In the genomic region with DNA sequence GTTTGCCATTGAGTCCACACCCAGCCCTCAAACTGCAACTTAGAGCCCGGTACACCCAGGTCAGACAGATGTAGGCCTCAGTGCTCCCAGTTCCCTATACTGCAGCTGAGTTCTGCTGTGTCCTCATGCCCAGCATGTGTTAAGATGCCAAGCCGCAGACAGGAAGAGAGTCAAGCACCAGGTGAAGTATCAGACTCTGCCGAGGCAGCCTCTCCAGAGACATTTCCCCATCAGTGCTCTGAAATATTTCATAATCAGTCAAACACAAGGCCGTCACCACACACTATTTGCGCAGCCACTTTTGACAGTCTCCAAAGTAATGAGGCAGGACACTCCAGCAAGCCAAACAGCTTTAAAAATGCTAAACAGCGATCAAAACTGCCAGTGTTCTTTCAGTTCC, we compare ENCODE assay signal across 24 mouse cellular contexts. TPM values are rescaled to one million over a fixed set of nuclear protein-coding genes. Genes with fewer than 3 reads are reported as not detected.
DNase-seq lines count a peak whose midpoint lies in the region; ATAC-seq and TF ChIP-seq lines count a peak whose summit lies in the region.
"Had no signal": no experiment of that assay in that cellular context is flagged by ENCODE, and none has a peak within 500 bp of the region (broad histone marks: within the 10 kb centered on the region; RNA-seq: fewer than 3 reads in every experiment).

No protein-coding gene starts in this region.

- H3K9ac ChIP-seq in liver, adult 2 months (ENCODE audit: low read depth, low read length): no peak overlapping the region
- H3K9ac ChIP-seq in liver, embryonic 12.5 days: no peak overlapping the region
- no peak overlapping the region for H3K9ac ChIP-seq in intestine, postnatal 0 days (ENCODE audit: low read depth, low read length)
- H3K9ac ChIP-seq: embryonic facial prominence, embryonic 13.5 days; forebrain, embryonic 13.5 days; forebrain, postnatal 0 days; hindbrain, embryonic 13.5 days had no signal

- WGBS in liver, adult 2 months: 45% methylated on average over 6 of the region's 6 CpGs
- WGBS in liver, embryonic 12.5 days (ENCODE audit: insufficient replicate concordance): 84% methylated on average over 6 of the region's 6 CpGs
- 73% methylated on average over 6 of the region's 6 CpGs for WGBS in lung, adult 2 months
- WGBS in intestine, postnatal 0 days: 93% methylated on average over 6 of the region's 6 CpGs

- H3K27me3 ChIP-seq in liver, adult 2 months (ENCODE audit: control insufficient read depth, insufficient read depth, low read length): no peaks in the 10 kb centered on the region
- H3K27me3 ChIP-seq in liver, embryonic 12.5 days (replicated peaks): no peaks in the 10 kb centered on the region
- no peaks in the 10 kb centered on the region for H3K27me3 ChIP-seq in intestine, postnatal 0 days (replicated peaks; ENCODE audit: control insufficient read depth, insufficient read depth, low read length)
- H3K27me3 ChIP-seq: embryonic facial prominence, embryonic 13.5 days; forebrain, embryonic 13.5 days; hindbrain, embryonic 13.5 days had no signal

- H3K9me3 ChIP-seq in liver, embryonic 12.5 days (replicated peaks): no peaks in the 10 kb centered on the region
- H3K9me3 ChIP-seq in intestine, postnatal 0 days (ENCODE audit: control insufficient read depth): no peaks in the 10 kb centered on the region
- H3K9me3 ChIP-seq: embryonic facial prominence, embryonic 13.5 days; forebrain, embryonic 13.5 days; heart, embryonic 10.5 days; hindbrain, embryonic 13.5 days had no signal

- H3K4me2 ChIP-seq in liver, embryonic 12.5 days: no peak overlapping the region
- no peak overlapping the region for H3K4me2 ChIP-seq in intestine, postnatal 0 days (replicated peaks; ENCODE audit: low read depth)
- H3K4me2 ChIP-seq: embryonic facial prominence, embryonic 13.5 days; forebrain, embryonic 13.5 days; hindbrain, embryonic 13.5 days had no signal

- ATAC-seq in liver, embryonic 12.5 days: no peak
- ATAC-seq in megakaryocyte progenitor cell, adult 5-6 weeks (replicated peaks; ENCODE audit: poor library complexity): peak; percentile 67
- no peak for ATAC-seq in intestine, postnatal 0 days
- ATAC-seq: activated CD4-positive, CD25-positive, alpha-beta regulatory T cell, adult 4 months; forebrain, embryonic 13.5 days; forebrain, postnatal 0 days; hindbrain, postnatal 0 days had no signal

- H3K4me1 ChIP-seq in liver, adult 2 months (ENCODE audit: control insufficient read depth, insufficient read depth, low read length): peaks cover 20% of the 10 kb centered on the region
- H3K4me1 ChIP-seq in liver, embryonic 12.5 days: peaks cover 22% of the 10 kb centered on the region
- peaks cover 12% of the 10 kb centered on the region for H3K4me1 ChIP-seq in lung, adult 2 months (ENCODE audit: control insufficient read depth, insufficient read depth, low read length)
- H3K4me1 ChIP-seq in intestine, postnatal 0 days (replicated peaks; ENCODE audit: control insufficient read depth, insufficient read depth, low read length): no peaks in the 10 kb centered on the region
- H3K4me1 ChIP-seq: embryonic facial prominence, embryonic 13.5 days; forebrain, embryonic 13.5 days; heart, embryonic 10.5 days; hindbrain, embryonic 13.5 days had no signal

- peaks cover 5% of the 10 kb centered on the region; the same call in 1 of the 2 replicates for H3K36me3 ChIP-seq in liver, adult 2 months (ENCODE audit: control insufficient read depth, insufficient read depth, low read length)
- peaks cover 96% of the 10 kb centered on the region for H3K36me3 ChIP-seq in liver, embryonic 12.5 days
- H3K36me3 ChIP-seq in intestine, postnatal 0 days (ENCODE audit: control insufficient read depth, insufficient read depth): peaks cover 76% of the 10 kb centered on the region

- no peak overlapping the region for H3K4me3 ChIP-seq in liver, adult 2 months (ENCODE audit: insufficient read depth, low read depth, low read length)
- no peak overlapping the region for H3K4me3 ChIP-seq in liver, embryonic 12.5 days
- no peak overlapping the region for H3K4me3 ChIP-seq in lung, adult 2 months (replicated peaks; ENCODE audit: extremely low read depth, low read depth, low read length)
- H3K4me3 ChIP-seq in intestine, postnatal 0 days (ENCODE audit: low read depth, low read length): no peak overlapping the region
- H3K4me3 ChIP-seq: embryonic facial prominence, embryonic 13.5 days; forebrain, embryonic 13.5 days; heart, embryonic 10.5 days; hindbrain, embryonic 13.5 days had no signal

- no peak for TF ChIP-seq POLR2A in liver, adult 2 months (IDR thresholded peaks at IDR 0.05; ENCODE audit: extremely low read depth, insufficient read depth, low read length)
- no peak for TF ChIP-seq POLR2A in lung, adult 2 months (IDR thresholded peaks at IDR 0.05; ENCODE audit: borderline replicate concordance, extremely low read depth, low read depth, low read length)

- peak; percentile 67 for DNase-seq in liver, adult 2 months (ENCODE audit: extremely low read depth, low read depth, low spot score)
- DNase-seq in lung, adult 2 months: peak; percentile 50
- peak; percentile 80 for DNase-seq in lung, postnatal 25 days (ENCODE audit: low spot score)
- DNase-seq in testis, postnatal 14 days (ENCODE audit: low spot score): no peak
- DNase-seq in thymus, postnatal 4 days: no peak
- DNase-seq: cerebellum, adult 11-12 months; cerebellum, adult 9-10 months; cerebellum, postnatal 25 days; forebrain, postnatal 0 days; gastrocnemius, postnatal 14 days; heart, adult 11 months; heart, postnatal 10 days; heart, postnatal 4 days had no signal

- no peaks in the 10 kb centered on the region for H3K79me2 ChIP-seq in liver, adult 2 months (ENCODE audit: control insufficient read depth, insufficient read depth, low read length)

- no peak overlapping the region for H3K27ac ChIP-seq in liver, adult 2 months (replicated peaks; ENCODE audit: insufficient read depth, low read depth, low read length)
- no peak overlapping the region for H3K27ac ChIP-seq in liver, embryonic 12.5 days
- no peak overlapping the region for H3K27ac ChIP-seq in intestine, postnatal 0 days (ENCODE audit: low read depth, low read length)
- H3K27ac ChIP-seq: embryonic facial prominence, embryonic 13.5 days; forebrain, embryonic 13.5 days; heart, embryonic 10.5 days; hindbrain, embryonic 13.5 days; hindbrain, postnatal 0 days had no signal

- no peak for TF ChIP-seq CTCF in liver, adult 2 months (IDR thresholded peaks at IDR 0.05; ENCODE audit: low read depth, low read length)
- no peak for TF ChIP-seq CTCF in lung, adult 2 months (IDR thresholded peaks at IDR 0.05; ENCODE audit: insufficient read depth, low read length)
- no peak for TF ChIP-seq CTCF in intestine, postnatal 0 days (IDR thresholded peaks at IDR 0.05; ENCODE audit: low read depth)

RNA-seq across cellular contexts. Expression of a gene that starts 10.7 kb away (rescaled TPM):
- 3.0 and 5.2 TPM in 2 replicates for total RNA-seq in liver, adult 2 months (2014; rRNA removed)
- 8.8 and 11.9 TPM in 2 replicates for polyA plus RNA-seq in liver, adult 2 months (2012; rRNA removed)
- 4.8 and 4.9 TPM in 2 replicates for polyA plus RNA-seq in liver, embryonic 12.5 days (2016; fragmentation: Nextera tagmentation; extraction: Ambion mirVana)
- polyA plus RNA-seq in lung, adult 2 months (2012; rRNA removed): 48.5 and 54.4 TPM in 2 replicates
- 12.0 and 13.7 TPM in 2 replicates for total RNA-seq in megakaryocyte progenitor cell, adult 5-6 weeks (2015)
- total RNA-seq in megakaryocyte progenitor cell, adult 5-6 weeks (2017): 4.0 and 5.3 TPM in 2 replicates
- 2.8 and 4.2 TPM in 2 replicates for polyA plus RNA-seq in intestine, postnatal 0 days (2015; fragmentation: Nextera tagmentation; extraction: Ambion mirVana)

RNA-seq across cellular contexts. Expression of a gene that starts 10.7 kb away (rescaled TPM):
- total RNA-seq in liver, adult 2 months (2014; rRNA removed): 37.0 and 40.3 TPM in 2 replicates
- 25.5 and 31.3 TPM in 2 replicates for polyA plus RNA-seq in liver, adult 2 months (2012; rRNA removed)
- polyA plus RNA-seq in liver, embryonic 12.5 days (2016; fragmentation: Nextera tagmentation; extraction: Ambion mirVana): 105 and 109 TPM in 2 replicates
- polyA plus RNA-seq in lung, adult 2 months (2012; rRNA removed): 20.8 and 38.4 TPM in 2 replicates
- total RNA-seq in megakaryocyte progenitor cell, adult 5-6 weeks (2015): 66.5 and 94.1 TPM in 2 replicates
- total RNA-seq in megakaryocyte progenitor cell, adult 5-6 weeks (2017): 90.5 and 104 TPM in 2 replicates
- 71.8 and 76.0 TPM in 2 replicates for polyA plus RNA-seq in intestine, postnatal 0 days (2015; fragmentation: Nextera tagmentation; extraction: Ambion mirVana)

RNA-seq across cellular contexts. Expression of a gene that starts 29.5 kb away (rescaled TPM):
- total RNA-seq in liver, adult 2 months (2014; rRNA removed): 16.9 and 23.1 TPM in 2 replicates
- polyA plus RNA-seq in liver, adult 2 months (2012; rRNA removed): 132 and 135 TPM in 2 replicates
- polyA plus RNA-seq in liver, embryonic 12.5 days (2016; fragmentation: Nextera tagmentation; extraction: Ambion mirVana): 117 and 127 TPM in 2 replicates
- polyA plus RNA-seq in lung, adult 2 months (2012; rRNA removed): 978 and 1,062 TPM in 2 replicates
- 73.6 and 93.7 TPM in 2 replicates for total RNA-seq in megakaryocyte progenitor cell, adult 5-6 weeks (2015)
- total RNA-seq in megakaryocyte progenitor cell, adult 5-6 weeks (2017): 58.7 and 64.1 TPM in 2 replicates
- polyA plus RNA-seq in intestine, postnatal 0 days (2015; fragmentation: Nextera tagmentation; extraction: Ambion mirVana): 221 and 225 TPM in 2 replicates

RNA-seq across cellular contexts. Expression of a gene that starts 38.8 kb away (rescaled TPM):
- 0.46 and 5.4 TPM in 2 replicates for total RNA-seq in liver, adult 2 months (2014; rRNA removed)
- polyA plus RNA-seq in liver, adult 2 months (2012; rRNA removed): 0.59 and 0.93 TPM in 2 replicates
- polyA plus RNA-seq in liver, embryonic 12.5 days (2016; fragmentation: Nextera tagmentation; extraction: Ambion mirVana): 240 and 250 TPM in 2 replicates
- polyA plus RNA-seq in lung, adult 2 months (2012; rRNA removed): 6.1 and 10.1 TPM in 2 replicates
- total RNA-seq in megakaryocyte progenitor cell, adult 5-6 weeks (2015): 42.5 and 50.4 TPM in 2 replicates
- 87.4 and 89.5 TPM in 2 replicates for total RNA-seq in megakaryocyte progenitor cell, adult 5-6 weeks (2017)
- 37.3 and 42.7 TPM in 2 replicates for polyA plus RNA-seq in intestine, postnatal 0 days (2015; fragmentation: Nextera tagmentation; extraction: Ambion mirVana)

RNA-seq across cellular contexts. Expression of a gene that starts 58.9 kb away (rescaled TPM):
- total RNA-seq in liver, adult 2 months (2014; rRNA removed): not detected in 2 replicates
- not detected in 2 replicates for polyA plus RNA-seq in liver, adult 2 months (2012; rRNA removed)
- polyA plus RNA-seq in liver, embryonic 12.5 days (2016; fragmentation: Nextera tagmentation; extraction: Ambion mirVana): 17.4 and 19.4 TPM in 2 replicates
- 1.1 and 1.8 TPM in 2 replicates for polyA plus RNA-seq in lung, adult 2 months (2012; rRNA removed)
- 1.1 and 9.0 TPM in 2 replicates for total RNA-seq in megakaryocyte progenitor cell, adult 5-6 weeks (2015)
- 0.12 and 0.95 TPM in 2 replicates for total RNA-seq in megakaryocyte progenitor cell, adult 5-6 weeks (2017)
- 0.05 and 0.10 TPM in 2 replicates for polyA plus RNA-seq in intestine, postnatal 0 days (2015; fragmentation: Nextera tagmentation; extraction: Ambion mirVana)
- total RNA-seq: forebrain, postnatal 0 days; gastrocnemius, adult 18-20 months; gastrocnemius, postnatal 14 days; hindbrain, postnatal 0 days had no signal
- polyA plus RNA-seq: activated CD4-positive, CD25-positive, alpha-beta regulatory T cell, adult 4 months; C2C12; forebrain, postnatal 0 days; hindbrain, postnatal 0 days had no signal

Comparison
In these comparisons a context has a peak if more than half of its experiments do, and no peak if none do; other contexts are left out.
1. DNase-seq: peak in liver, adult 2 months (single experiment), lung, adult 2 months (single experiment) and lung, postnatal 25 days (single experiment); none in testis, postnatal 14 days (single experiment) and thymus, postnatal 4 days (single experiment).